Mouse (Mus musculus) frontal cortex, postnatal 25 days (tissue): ENCODE results near the gene Pafah1b3.
A peak's percentile ranks its signal among the peaks of the same experiment; 100 is the strongest.
"Not testable (repeated sequence)": the region's sequence is repeated elsewhere in the genome, so short reads cannot be mapped to it uniquely, and the experiment has no call there.

Experiments
- DNase-seq, 2 experiments: peaks; one replicate each; pipeline ENCODE4 v3.0.0; 2022; ENCODE audit warnings: low spot score in 2 of 2

The Pafah1b3 gene

DNA sequence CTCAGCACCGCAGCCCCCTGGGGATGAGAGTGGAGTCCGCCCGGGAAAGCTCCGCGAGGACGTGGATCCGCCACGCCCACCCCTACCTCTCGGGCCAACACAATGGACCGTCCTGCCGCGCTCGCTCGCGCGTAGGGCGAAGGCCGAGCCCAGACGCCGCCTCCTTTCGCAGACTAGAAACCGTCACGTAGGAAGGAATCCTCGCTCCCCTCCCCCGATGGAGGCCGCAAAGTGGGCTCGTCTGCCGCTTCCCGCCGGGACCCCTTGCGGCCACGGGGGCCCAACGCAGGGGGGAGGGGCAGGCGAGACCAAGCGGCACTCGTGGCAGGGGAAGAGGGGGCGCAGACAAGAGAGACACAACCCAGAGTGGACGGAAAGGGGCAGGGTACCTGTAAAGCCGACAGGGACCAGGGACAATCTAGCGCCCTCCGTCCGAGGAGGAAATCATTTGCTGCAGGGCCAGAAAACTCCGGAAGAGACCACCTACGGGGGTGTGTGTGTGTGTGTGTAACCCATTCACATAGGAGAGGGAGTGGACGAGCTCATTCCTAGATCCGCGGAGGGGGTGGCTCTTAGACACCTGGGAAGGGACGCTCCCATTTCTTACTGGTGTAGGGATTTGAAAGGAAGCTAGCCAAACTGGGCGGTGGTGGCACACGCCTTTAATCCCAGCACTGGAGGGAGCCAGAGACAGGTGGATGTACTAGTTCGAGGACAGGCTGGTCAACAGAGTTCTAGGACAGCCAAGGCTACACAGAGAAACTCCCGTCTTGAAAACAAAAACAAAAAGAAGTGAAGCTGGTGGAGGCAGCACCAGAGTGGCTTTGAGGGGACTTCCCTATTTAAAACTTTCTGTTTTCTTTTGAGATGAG is at the start of gene Pafah1b3:
TSS of gene Pafah1b3 (minus strand) at position 533 of the 872 bp plus-strand sequence.
- peak; percentile 61 to 67 for DNase-seq

- DNase-seq: no peak
Measured at GRCm38 (mm10) chr7:25341000-25341784, 43.4 kb upstream of the Pafah1b3 start.

DNA sequence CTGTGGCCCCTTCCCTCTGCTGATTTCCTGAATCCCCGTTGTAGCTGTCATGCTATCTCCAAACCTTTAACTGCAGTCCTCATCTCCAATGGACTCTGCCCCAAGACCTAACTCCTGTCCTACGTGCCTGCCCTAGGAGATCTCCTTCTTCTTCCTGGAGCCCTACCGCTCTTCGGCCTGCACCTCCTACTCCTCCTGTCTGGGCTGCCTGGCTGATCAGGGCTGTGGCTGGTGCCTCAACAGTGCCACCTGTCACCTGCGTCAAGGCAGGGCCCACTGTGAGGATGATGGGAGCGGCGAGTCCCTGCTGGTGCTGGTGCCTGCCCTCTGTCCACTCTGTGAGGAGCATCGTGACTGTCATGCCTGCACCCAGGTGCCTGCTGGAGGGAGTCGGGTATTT is 41.5 kb upstream of the Pafah1b3 start:
- DNase-seq: no peak

DNA sequence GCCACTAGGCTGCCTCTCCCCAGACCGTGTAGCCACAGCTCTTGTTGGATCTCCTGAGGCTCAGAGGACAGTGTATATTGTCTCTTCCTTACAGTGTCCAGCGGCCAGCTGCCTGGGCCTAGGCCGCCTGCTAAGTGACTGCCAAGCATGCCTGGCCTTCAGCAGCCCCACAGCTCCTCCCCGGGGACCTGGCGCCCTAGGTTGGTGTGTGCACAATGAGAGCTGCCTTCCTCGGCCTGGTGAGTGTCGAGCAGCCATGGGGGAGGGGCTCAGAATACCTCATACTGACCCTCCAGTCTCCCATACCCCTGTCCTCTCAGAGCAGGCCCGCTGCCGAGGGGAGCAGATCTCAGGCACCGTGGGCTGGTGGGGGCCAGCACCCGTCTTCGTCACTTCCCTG is 36.7 kb upstream of the Pafah1b3 start:
- DNase-seq: no peak

- peak; percentile 51 to 62 for DNase-seq
Measured at GRCm38 (mm10) chr7:25333596-25334307, 36.0 kb upstream of the Pafah1b3 start.

- DNase-seq: no peak
Measured at GRCm38 (mm10) chr7:25326233-25326632, 28.4 kb upstream of the Pafah1b3 start.

DNA sequence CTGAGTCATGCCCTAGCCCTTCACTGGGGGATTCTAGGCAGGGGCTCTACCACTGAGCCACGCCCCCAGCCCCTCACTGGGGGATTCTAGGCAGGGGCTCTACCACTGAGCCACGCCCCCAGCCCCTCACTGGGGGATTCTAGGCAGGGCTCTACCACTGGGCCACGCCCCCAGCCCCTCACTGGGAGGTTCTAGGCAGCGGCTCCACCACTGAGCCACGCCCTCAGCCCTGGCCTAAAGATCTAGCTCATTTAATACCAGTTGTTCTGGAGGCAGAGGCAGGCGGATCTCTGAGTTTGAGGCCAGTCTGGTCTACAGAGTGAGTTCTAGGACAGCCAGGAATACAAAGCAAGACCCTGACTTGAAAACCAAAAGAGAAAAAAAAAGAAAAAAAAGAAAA is 27.6 kb upstream of the Pafah1b3 start:
- not testable (repeated sequence) for DNase-seq

- no peak for DNase-seq
Measured at GRCm38 (mm10) chr7:25323219-25323618, 25.4 kb upstream of the Pafah1b3 start.

GRCm38 (mm10) chr7:25322058-25322484 is 24.3 kb upstream of the Pafah1b3 start:
- DNase-seq: no peak

DNA sequence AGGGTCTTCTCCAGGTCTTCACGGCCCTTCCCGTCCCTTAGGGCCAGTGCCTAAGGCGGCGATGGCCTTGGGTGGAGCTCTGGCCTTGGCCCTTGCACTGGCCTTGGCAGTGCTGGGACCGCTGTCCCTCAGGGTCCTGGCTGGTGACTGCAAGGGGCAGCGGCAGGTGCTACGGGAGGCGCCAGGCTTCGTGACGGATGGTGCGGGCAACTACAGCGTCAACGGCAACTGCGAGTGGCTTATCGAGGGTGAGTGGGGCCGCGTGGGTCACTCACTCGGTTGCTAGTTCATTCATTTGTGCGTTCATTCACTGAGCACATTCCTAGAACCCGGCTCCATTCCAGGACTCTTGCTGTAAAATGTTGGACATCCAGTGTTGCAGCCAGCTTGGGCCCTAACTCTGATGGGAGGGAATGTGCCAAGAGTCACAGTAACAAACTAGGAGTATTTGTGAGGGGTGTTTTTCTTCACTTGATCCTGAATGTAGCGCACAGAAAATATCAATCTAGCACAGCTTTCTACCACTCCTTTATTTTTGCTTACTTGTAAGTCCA is 19.7 kb upstream of the Pafah1b3 start:
- no peak for DNase-seq

DNA sequence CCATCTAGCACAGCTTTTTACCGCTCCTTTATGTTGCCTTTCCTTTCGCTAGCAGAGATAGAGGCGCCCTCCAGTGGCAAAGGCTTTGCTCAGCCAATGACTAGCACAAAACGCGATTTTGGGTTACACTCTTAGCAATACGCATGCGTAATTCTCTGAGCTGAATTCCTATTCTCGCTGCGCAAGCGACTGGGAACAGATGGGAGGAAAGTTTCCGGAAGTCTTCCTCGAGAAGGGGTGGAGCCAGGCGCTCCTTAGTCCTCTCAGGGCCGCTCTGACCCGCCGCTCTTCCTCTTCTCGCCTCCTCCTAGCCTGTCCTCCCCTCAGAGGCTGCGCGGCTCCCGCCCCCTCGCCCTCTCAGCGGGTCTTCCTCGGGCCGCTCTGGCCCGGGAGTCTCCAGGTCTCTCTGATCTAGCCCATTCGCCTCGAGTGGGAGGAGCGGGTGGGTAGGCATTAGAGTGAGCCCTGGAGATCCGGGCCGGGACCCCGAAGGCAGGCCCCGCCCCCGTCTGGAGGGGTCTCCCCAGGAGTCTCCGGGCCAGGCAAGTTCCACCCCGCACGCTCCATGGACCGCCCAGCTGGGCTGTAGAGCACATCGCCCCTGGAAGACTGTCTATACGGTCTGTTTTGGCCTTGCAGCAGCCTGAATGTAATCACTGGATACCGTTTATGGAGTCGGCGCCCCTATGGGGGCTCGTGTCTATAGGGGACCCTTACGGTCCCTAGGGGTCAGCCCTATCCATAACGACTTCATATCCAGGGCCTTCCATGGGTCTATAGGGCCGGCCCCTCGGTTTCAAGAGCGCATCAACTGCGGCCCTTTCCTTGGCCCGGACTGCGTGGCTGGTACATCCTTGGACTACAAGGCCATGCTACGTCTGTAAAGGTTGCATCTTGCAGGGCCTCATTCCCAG is 19.0 kb upstream of the Pafah1b3 start, which contains the start of gene Megf8:
TSS of gene Megf8 (plus strand) at position 633 of the 914 bp plus-strand sequence.
- DNase-seq: peak; percentile 93 to 94

DNA sequence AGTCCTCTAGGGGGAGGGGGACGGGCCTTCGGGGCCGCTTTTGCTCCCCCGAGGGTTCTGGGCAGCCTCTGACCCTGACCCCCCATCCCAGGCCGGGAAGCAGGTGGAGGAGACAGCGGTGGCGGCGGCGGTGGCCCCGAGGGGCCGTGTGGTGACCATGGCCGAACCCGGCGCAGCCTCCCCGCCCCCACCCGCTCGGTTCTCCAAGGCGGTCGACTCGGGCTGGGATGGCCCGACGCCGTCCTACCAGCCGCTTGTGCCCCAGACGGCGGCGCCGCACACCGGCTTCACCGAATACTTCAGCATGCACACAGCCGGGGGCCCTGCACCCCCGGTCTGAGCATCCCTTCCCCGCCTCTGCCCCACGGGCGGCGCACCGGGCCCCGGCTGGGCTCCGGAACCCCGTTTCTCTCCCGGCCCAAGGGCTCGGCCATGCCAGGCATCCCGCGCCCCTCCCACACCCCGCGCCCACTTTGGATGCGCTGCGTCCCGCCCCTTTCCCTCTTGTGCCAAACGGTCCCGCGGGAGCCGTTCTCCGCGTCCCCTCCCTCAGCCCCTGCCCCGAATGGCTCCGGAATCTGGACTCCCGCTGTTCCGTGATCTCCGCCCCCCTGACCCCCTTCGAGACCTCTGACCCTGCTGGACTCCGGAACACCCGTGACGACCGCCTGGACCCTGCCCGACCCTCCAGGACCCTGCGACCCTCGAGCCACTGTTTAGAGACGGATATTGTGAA is 17.7 kb upstream of the Pafah1b3 start:
- DNase-seq: no peak

DNA sequence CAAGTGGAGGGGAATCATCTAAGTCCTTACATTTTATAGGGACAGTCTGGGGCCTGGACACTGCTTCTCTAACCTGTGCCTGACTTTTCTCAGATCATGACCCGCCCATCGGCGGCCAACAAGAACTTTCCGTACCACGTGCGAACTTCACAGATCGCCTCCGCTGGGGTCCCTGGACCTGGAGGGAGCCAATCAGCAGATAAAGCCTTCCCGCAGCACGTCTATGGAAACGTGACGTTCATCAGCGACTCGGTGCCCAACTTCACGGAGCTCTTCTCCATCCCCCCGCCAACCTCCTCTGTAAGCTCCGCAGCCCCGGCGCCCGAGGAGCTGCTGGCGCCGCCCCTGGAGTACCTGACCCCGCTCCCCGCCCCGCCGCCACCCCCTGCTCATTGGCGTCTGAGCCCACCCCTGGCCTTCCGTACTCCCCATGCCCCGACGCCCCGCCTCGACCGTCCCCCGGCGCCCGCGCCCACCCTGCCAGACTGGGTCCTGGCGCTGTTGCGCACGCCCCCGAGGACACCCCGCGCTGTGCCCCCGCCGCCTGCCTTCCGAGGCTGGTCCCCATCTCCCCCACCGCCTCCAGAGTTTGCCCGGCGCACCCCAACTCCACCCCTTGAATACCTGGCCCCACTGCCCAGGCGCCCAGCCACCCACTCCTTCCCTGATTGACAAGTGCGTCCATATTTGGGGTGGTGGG is 17.0 kb upstream of the Pafah1b3 start:
- no peak for DNase-seq

GRCm38 (mm10) chr7:25313325-25313724 is 15.5 kb upstream of the Pafah1b3 start:
- DNase-seq: no peak

DNA sequence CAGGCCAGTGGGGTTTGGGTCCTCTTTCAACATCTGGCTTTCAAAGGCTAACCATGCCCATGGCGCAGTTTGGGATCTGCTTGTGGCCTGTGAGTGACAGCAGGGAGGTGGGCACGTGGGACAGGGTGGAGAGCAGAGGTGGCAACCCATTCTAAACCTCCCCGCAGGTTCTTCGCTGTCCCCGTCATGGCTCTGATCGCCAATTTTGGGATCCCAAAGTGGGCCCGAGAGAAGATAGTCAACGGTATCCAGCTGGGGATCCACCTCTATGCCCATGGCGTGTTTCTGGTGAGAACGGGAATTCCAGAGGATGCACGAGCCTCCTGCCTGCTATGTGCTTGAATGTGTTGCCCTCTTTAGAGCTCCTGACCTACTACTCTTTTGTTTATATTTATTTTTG is 13.4 kb upstream of the Pafah1b3 start:
- no peak for DNase-seq

DNA sequence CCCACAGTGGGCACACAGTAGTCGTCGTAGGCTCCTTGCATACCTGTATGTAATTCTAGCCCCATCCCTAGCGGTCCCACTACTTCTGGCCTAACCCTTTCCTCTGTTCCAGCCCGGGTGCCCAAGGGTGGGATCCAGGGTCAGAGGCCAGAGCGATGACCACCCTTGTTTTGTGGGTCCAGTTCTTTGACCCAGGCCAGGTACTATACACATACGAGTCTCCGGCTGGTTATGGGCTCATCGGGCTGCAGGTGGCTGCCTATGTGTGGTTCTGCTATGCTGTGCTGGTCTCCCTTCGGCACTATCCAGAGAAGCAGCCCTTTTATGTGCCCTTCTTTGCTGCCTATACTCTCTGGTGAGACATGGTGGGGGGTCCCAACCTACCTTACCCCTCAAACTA is 11.6 kb upstream of the Pafah1b3 start:
- no peak for DNase-seq

GRCm38 (mm10) chr7:25308702-25309318 is 11.0 kb upstream of the Pafah1b3 start:
- DNase-seq: no peak

GRCm38 (mm10) chr7:25306614-25306996 is 8.8 kb upstream of the Pafah1b3 start:
- no peak for DNase-seq
